Mouse (Mus musculus): Measurements from ENCODE around the gene Farsa. TPM values are rescaled to one million over a fixed set of nuclear protein-coding genes. Genes with fewer than 3 reads are reported as not detected.

The Farsa gene
- polyA plus RNA-seq, 1 experiment from 2014 or later: 85.9 TPM

- no peak overlapping the region for H3K9ac ChIP-seq (ENCODE audit: low read length)
- peaks cover 11% of the 10 kb centered on the region for H3K4me1 ChIP-seq (ENCODE audit: control insufficient read depth, insufficient read depth, low read length)
- no peak overlapping the region for H3K4me3 ChIP-seq (replicated peaks; ENCODE audit: low read length)
- no peak overlapping the region for H3K4me2 ChIP-seq (ENCODE audit: low read depth, low read length)
- H3K27ac ChIP-seq (ENCODE audit: low read length): no peak overlapping the region
- 82% methylated on average over 9 of the region's 9 CpGs for WGBS
- no peaks in the 10 kb centered on the region; the same call in 1 of the 2 replicates for H3K36me3 ChIP-seq (ENCODE audit: control insufficient read depth, insufficient read depth, low read length)
- ATAC-seq (ENCODE audit: insufficient read depth, low FRiP score): no peak
- H3K27me3 ChIP-seq (ENCODE audit: control insufficient read depth, insufficient read depth, low read length): peaks cover 21% of the 10 kb centered on the region
- H3K9me3 ChIP-seq (replicated peaks; ENCODE audit: control insufficient read depth, low read length): 0 out of 2 replicates have a peak, but pooled peaks cover 6% of the 10 kb centered on the region
These were observed 55.1 kb downstream of the Farsa start for GRCm38 (mm10) chr8:84911854-84912253.

GRCm38 (mm10) chr8:84912391-84912790, 55.6 kb downstream of the Farsa start:
- H3K4me3 ChIP-seq (replicated peaks; ENCODE audit: low read length): peak overlapping the region; percentile 53; the same call in 1 of the 2 replicates
- H3K9ac ChIP-seq (ENCODE audit: low read length): peak overlapping the region; percentile 0; the same call in 1 of the 2 replicates
- no peak overlapping the region for H3K27ac ChIP-seq (ENCODE audit: low read length)
- ATAC-seq (ENCODE audit: insufficient read depth, low FRiP score): no peak
- peaks cover 11% of the 10 kb centered on the region for H3K4me1 ChIP-seq (ENCODE audit: control insufficient read depth, insufficient read depth, low read length)
- 0 out of 2 replicates have a peak, but pooled peaks cover 6% of the 10 kb centered on the region for H3K9me3 ChIP-seq (replicated peaks; ENCODE audit: control insufficient read depth, low read length)
- 27% methylated on average over 27 of the region's 27 CpGs for WGBS
- H3K4me2 ChIP-seq (ENCODE audit: low read depth, low read length): peak overlapping the region; percentile 79
- H3K27me3 ChIP-seq (ENCODE audit: control insufficient read depth, insufficient read depth, low read length): peaks cover 21% of the 10 kb centered on the region
- no peaks in the 10 kb centered on the region; the same call in 1 of the 2 replicates for H3K36me3 ChIP-seq (ENCODE audit: control insufficient read depth, insufficient read depth, low read length)

DNA sequence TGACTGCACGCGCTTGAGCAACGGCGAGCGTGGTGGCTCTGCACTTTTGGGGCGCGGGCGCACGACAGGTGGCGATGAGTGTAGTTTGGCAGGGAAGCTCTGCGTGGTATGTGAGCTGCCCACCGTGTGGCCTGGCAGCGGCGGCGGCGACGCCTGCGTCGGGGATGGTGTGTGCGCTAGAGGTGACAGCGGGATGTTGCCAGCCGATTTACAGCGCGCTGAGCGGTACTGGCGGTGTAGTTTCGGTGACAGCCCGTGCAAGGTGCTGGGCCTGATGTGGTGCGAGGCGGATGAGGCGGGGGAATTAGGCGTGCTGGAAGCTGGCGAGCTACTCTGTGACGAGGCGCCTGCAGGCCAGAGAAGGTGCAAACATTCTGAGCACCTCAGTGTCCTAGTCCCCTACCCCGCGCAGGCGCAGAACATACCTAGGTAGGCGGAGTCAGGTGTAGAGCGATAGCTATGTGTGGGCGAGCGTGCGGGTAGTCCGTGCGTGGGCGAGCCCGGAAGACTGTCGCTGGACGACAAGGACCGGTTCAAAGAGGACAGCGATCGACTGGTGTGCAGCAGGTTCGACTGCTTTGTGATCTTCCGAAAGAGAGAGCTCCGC, 56.2 kb downstream of the Farsa start:
- peak overlapping the region; percentile 79 for H3K4me2 ChIP-seq (ENCODE audit: low read depth, low read length)
- H3K27ac ChIP-seq (ENCODE audit: low read length): peak overlapping the region; percentile 14; the same call in 1 of the 2 replicates
- peak; percentile 70 for ATAC-seq (ENCODE audit: insufficient read depth, low FRiP score)
- H3K9me3 ChIP-seq (replicated peaks; ENCODE audit: control insufficient read depth, low read length): 0 out of 2 replicates have a peak, but pooled peaks cover 6% of the 10 kb centered on the region
- no peaks in the 10 kb centered on the region; the same call in 1 of the 2 replicates for H3K36me3 ChIP-seq (ENCODE audit: control insufficient read depth, insufficient read depth, low read length)
- H3K27me3 ChIP-seq (ENCODE audit: control insufficient read depth, insufficient read depth, low read length): peaks cover 21% of the 10 kb centered on the region
- H3K9ac ChIP-seq (ENCODE audit: low read length): peak overlapping the region; percentile 66
- WGBS: 1% methylated on average over 55 of the region's 55 CpGs
- H3K4me1 ChIP-seq (ENCODE audit: control insufficient read depth, insufficient read depth, low read length): peaks cover 11% of the 10 kb centered on the region
- peak overlapping the region; percentile 53 for H3K4me3 ChIP-seq (replicated peaks; ENCODE audit: low read length)

DNA sequence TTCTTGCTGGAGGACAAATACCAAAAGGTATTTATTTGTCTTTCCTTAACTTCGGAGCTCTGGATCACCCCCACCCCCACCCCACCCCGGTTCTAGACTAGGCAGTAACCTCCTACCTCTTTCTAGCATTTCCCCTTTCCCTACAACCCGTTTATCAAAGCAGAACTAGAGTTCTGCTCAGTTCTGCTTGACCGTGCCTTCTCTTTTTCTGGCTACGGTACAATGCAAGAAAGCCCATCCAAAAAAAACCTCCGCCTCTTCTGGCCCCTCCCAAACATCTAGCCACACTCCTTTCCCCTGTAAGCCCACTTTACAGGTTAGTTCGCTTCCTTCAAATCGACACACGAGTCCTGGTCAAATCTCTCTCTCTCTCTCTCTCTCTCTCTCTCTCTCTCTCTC, 56.7 kb downstream of the Farsa start:
- no peaks in the 10 kb centered on the region; the same call in 1 of the 2 replicates for H3K36me3 ChIP-seq (ENCODE audit: control insufficient read depth, insufficient read depth, low read length)
- H3K4me1 ChIP-seq (ENCODE audit: control insufficient read depth, insufficient read depth, low read length): peaks cover 11% of the 10 kb centered on the region
- ATAC-seq (ENCODE audit: insufficient read depth, low FRiP score): no peak
- peak overlapping the region; percentile 66 for H3K9ac ChIP-seq (ENCODE audit: low read length)
- WGBS: 8% methylated on average over 9 of the region's 9 CpGs
- H3K4me3 ChIP-seq (replicated peaks; ENCODE audit: low read length): peak overlapping the region; percentile 53
- H3K9me3 ChIP-seq (replicated peaks; ENCODE audit: control insufficient read depth, low read length): 0 out of 2 replicates have a peak, but pooled peaks cover 6% of the 10 kb centered on the region
- peak overlapping the region; percentile 14; the same call in 1 of the 2 replicates for H3K27ac ChIP-seq (ENCODE audit: low read length)
- peak overlapping the region; percentile 79 for H3K4me2 ChIP-seq (ENCODE audit: low read depth, low read length)
- H3K27me3 ChIP-seq (ENCODE audit: control insufficient read depth, insufficient read depth, low read length): peaks cover 23% of the 10 kb centered on the region

DNA sequence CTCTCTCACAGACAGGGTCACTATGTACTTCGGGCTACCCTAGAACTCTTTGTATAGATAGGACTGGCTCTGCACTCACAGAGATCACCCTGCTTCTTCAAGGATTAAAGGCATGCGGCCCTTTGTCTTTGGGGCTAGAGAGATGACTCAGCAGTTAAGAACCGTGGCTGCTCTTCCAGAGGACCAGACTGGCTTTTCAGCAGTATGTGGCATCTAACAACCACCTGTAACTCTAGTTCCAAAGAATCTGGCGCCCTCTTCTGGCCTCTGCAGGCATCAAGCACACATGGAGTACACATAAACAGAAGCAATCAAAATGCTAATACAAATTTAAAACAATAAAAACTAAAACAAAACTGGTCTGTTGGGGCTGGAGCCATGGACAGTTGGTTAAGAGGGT, 57.2 kb downstream of the Farsa start:
- H3K9me3 ChIP-seq (replicated peaks; ENCODE audit: control insufficient read depth, low read length): 0 out of 2 replicates have a peak, but pooled peaks cover 6% of the 10 kb centered on the region
- peaks cover 25% of the 10 kb centered on the region for H3K27me3 ChIP-seq (ENCODE audit: control insufficient read depth, insufficient read depth, low read length)
- H3K9ac ChIP-seq (ENCODE audit: low read length): no peak overlapping the region
- H3K36me3 ChIP-seq (ENCODE audit: control insufficient read depth, insufficient read depth, low read length): no peaks in the 10 kb centered on the region; the same call in 1 of the 2 replicates
- H3K4me2 ChIP-seq (ENCODE audit: low read depth, low read length): peak overlapping the region; percentile 79
- H3K4me3 ChIP-seq (replicated peaks; ENCODE audit: low read length): peak overlapping the region; percentile 53; the same call in 1 of the 2 replicates
- no peak for ATAC-seq (ENCODE audit: insufficient read depth, low FRiP score)
- H3K27ac ChIP-seq (ENCODE audit: low read length): no peak overlapping the region
- 23% methylated on average over 4 of the region's 4 CpGs for WGBS
- H3K4me1 ChIP-seq (ENCODE audit: control insufficient read depth, insufficient read depth, low read length): peaks cover 8% of the 10 kb centered on the region

- Histone ChIP-seq H3K4me3 (replicated peaks; ENCODE audit: low read length) (no peak overlapping the region), H3K4me2 (ENCODE audit: low read depth, low read length) (no peak overlapping the region), H3K27ac (ENCODE audit: low read length) (no peak overlapping the region), H3K4me1 (ENCODE audit: control insufficient read depth, insufficient read depth, low read length) (peaks cover 3% of the 10 kb centered on the region; the same call in 1 of the 2 replicates), H3K9me3 (replicated peaks; ENCODE audit: control insufficient read depth, low read length) (0 out of 2 replicates have a peak, but pooled peaks cover 6% of the 10 kb centered on the region), H3K27me3 (ENCODE audit: control insufficient read depth, insufficient read depth, low read length) (peaks cover 25% of the 10 kb centered on the region), H3K9ac (ENCODE audit: low read length) (no peak overlapping the region), H3K36me3 (ENCODE audit: control insufficient read depth, insufficient read depth, low read length) (no peaks in the 10 kb centered on the region; the same call in 1 of the 2 replicates)
- 86% methylated on average over 8 of the region's 8 CpGs for WGBS
- ATAC-seq (ENCODE audit: insufficient read depth, low FRiP score): no peak
These were observed 58.5 kb downstream of the Farsa start for GRCm38 (mm10) chr8:84915269-84915668.

- no peak for ATAC-seq (ENCODE audit: insufficient read depth, low FRiP score)
- Histone ChIP-seq H3K9me3 (replicated peaks; ENCODE audit: control insufficient read depth, low read length) (0 out of 2 replicates have a peak, but pooled peaks cover 6% of the 10 kb centered on the region), H3K4me3 (replicated peaks; ENCODE audit: low read length) (no peak overlapping the region), H3K27ac (ENCODE audit: low read length) (no peak overlapping the region), H3K4me1 (ENCODE audit: control insufficient read depth, insufficient read depth, low read length) (peaks cover 2% of the 10 kb centered on the region; the same call in 1 of the 2 replicates), H3K4me2 (ENCODE audit: low read depth, low read length) (no peak overlapping the region), H3K27me3 (ENCODE audit: control insufficient read depth, insufficient read depth, low read length) (peaks cover 10% of the 10 kb centered on the region), H3K36me3 (ENCODE audit: control insufficient read depth, insufficient read depth, low read length) (no peaks in the 10 kb centered on the region; the same call in 1 of the 2 replicates), H3K9ac (ENCODE audit: low read length) (no peak overlapping the region)
- WGBS: 47% methylated on average over 20 of the region's 20 CpGs
These were observed 61.0 kb downstream of the Farsa start for GRCm38 (mm10) chr8:84917781-84918180.

GRCm38 (mm10) chr8:84918646-84919045, 61.9 kb downstream of the Farsa start:
- WGBS: 90% methylated on average over 15 of the region's 15 CpGs
- ATAC-seq (ENCODE audit: insufficient read depth, low FRiP score): no peak
- 0 out of 2 replicates have a peak, but pooled peaks cover 6% of the 10 kb centered on the region for H3K9me3 ChIP-seq (replicated peaks; ENCODE audit: control insufficient read depth, low read length)
- no peak overlapping the region for H3K4me2 ChIP-seq (ENCODE audit: low read depth, low read length)
- H3K27me3 ChIP-seq (ENCODE audit: control insufficient read depth, insufficient read depth, low read length): peaks cover 4% of the 10 kb centered on the region; the same call in 1 of the 2 replicates
- H3K4me1 ChIP-seq (ENCODE audit: control insufficient read depth, insufficient read depth, low read length): no peaks in the 10 kb centered on the region
- no peak overlapping the region for H3K9ac ChIP-seq (ENCODE audit: low read length)
- H3K27ac ChIP-seq (ENCODE audit: low read length): no peak overlapping the region
- no peak overlapping the region for H3K4me3 ChIP-seq (replicated peaks; ENCODE audit: low read length)
- no peaks in the 10 kb centered on the region; the same call in 1 of the 2 replicates for H3K36me3 ChIP-seq (ENCODE audit: control insufficient read depth, insufficient read depth, low read length)
